Mouse (Mus musculus): Measurements from ENCODE around the gene Sstr2. TPM values are rescaled to one million over a fixed set of nuclear protein-coding genes. Genes with fewer than 3 reads are reported as not detected.
"Not testable (repeated sequence)": the region's sequence is repeated elsewhere in the genome, so short reads cannot be mapped to it uniquely, and the experiment has no call there.

The Sstr2 gene
- total RNA-seq, 4 experiments from 2014 or later: not detected

- DNase-seq (ENCODE audit: low spot score in 2 of 2): no peak
Observed at GRCm38 (mm10) chr11:113656511-113656932, 37.4 kb downstream of the Sstr2 start.

GRCm38 (mm10) chr11:113657221-113657620 is 38.1 kb downstream of the Sstr2 start:
- no peak for DNase-seq (ENCODE audit: low spot score in 2 of 2)

- no peak for DNase-seq (ENCODE audit: low spot score in 2 of 2)
Observed at GRCm38 (mm10) chr11:113658319-113658718, 39.2 kb downstream of the Sstr2 start.

GRCm38 (mm10) chr11:113658763-113659162 is 39.6 kb downstream of the Sstr2 start:
- no peak for DNase-seq (ENCODE audit: low spot score in 2 of 2)

- not testable (repeated sequence) for DNase-seq (ENCODE audit: low spot score in 2 of 2)
Observed at GRCm38 (mm10) chr11:113660213-113660612, 41.1 kb downstream of the Sstr2 start.

- no peak for DNase-seq (ENCODE audit: low spot score in 2 of 2)
Observed at GRCm38 (mm10) chr11:113660940-113661339, 41.8 kb downstream of the Sstr2 start.

- DNase-seq (ENCODE audit: low spot score in 2 of 2): no peak
Observed at GRCm38 (mm10) chr11:113661835-113662351, 42.8 kb downstream of the Sstr2 start.

GRCm38 (mm10) chr11:113664279-113664678 is 45.1 kb downstream of the Sstr2 start:
- no peak for DNase-seq (ENCODE audit: low spot score in 2 of 2)

GRCm38 (mm10) chr11:113666205-113666604 is 47.1 kb downstream of the Sstr2 start:
- DNase-seq (ENCODE audit: low spot score in 2 of 2): no peak

GRCm38 (mm10) chr11:113666648-113667047 is 47.5 kb downstream of the Sstr2 start:
- DNase-seq (ENCODE audit: low spot score in 2 of 2): no peak

- DNase-seq (ENCODE audit: low spot score in 2 of 2): no peak
Observed at GRCm38 (mm10) chr11:113667122-113667521, 48.0 kb downstream of the Sstr2 start.

GRCm38 (mm10) chr11:113667704-113668103 is 48.6 kb downstream of the Sstr2 start:
- no peak for DNase-seq (ENCODE audit: low spot score in 2 of 2)

GRCm38 (mm10) chr11:113668857-113669256 is 49.7 kb downstream of the Sstr2 start:
- no peak for DNase-seq (ENCODE audit: low spot score in 2 of 2)

- no peak for DNase-seq (ENCODE audit: low spot score in 2 of 2)
Observed at GRCm38 (mm10) chr11:113669711-113670110, 50.6 kb downstream of the Sstr2 start.

- DNase-seq (ENCODE audit: low spot score in 2 of 2): no peak
Observed at GRCm38 (mm10) chr11:113673614-113674013, 54.5 kb downstream of the Sstr2 start.

- DNase-seq (ENCODE audit: low spot score in 2 of 2): no peak
Observed at GRCm38 (mm10) chr11:113674595-113674994, 55.5 kb downstream of the Sstr2 start.

Other genes starting within 250 kb of the Sstr2 start
- gene Cog1, start 29.8 kb downstream of the Sstr2 start, total RNA-seq (2022): 10 to 100 TPM; 18.4 to 24.6 (median 20.6) TPM
- gene Slc39a11, start 30.7 kb downstream of the Sstr2 start, total RNA-seq (2022): 1 to 10 TPM; 2.1 to 2.6 (median 2.2) TPM
- gene Fam104a, start 64.8 kb downstream of the Sstr2 start, total RNA-seq (2022): 10 to 100 TPM; 30.8 to 41.7 (median 36.1) TPM
- gene D11Wsu47e, start 65.1 kb downstream of the Sstr2 start, total RNA-seq (2022): 1 to 10 TPM; 3.3 to 5.0 (median 4.4) TPM
- gene Cpsf4l, start 90.7 kb downstream of the Sstr2 start, total RNA-seq (2022): not detected
- gene Cdc42ep4, start 132.5 kb downstream of the Sstr2 start, total RNA-seq (2022): 1 to 10 TPM; 2.8 to 6.4 (median 5.0) TPM

Measured in gastrocnemius, adult 8-10 months (tissue).